Mouse (Mus musculus) brain, embryonic 18.5 days (tissue): ENCODE measurements around the gene Agpat3.

Experiments used
- DNase-seq: peaks from one replicate; pipeline ENCODE4 v3.0.0-alpha.2; 2012; ENCODE audit warnings: low read depth, low spot score

Agpat3 gene

DNA sequence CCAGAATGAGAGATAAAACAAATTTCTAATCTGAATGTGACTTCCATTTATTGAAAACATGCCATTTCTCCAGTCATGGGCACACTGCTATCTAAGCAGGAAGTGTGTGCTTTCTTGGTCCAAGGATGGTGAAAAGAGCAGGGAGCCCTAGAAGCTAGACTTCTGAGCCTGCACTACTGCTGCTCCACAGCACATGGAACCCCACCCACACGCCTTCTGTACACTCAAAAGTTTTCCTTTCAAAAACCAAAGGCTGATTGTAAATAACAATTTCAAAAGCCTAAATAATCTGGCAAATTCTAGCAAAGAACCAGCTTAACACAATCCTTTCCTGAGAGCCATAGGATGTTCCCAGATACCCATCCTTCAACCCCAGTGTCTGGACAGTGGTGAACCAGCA, 132.8 kb downstream of the Agpat3 start:
- no peak for DNase-seq
